Mouse (Mus musculus): ENCODE results near the gene Msl2. TPM values are rescaled to one million over a fixed set of nuclear protein-coding genes. Genes with fewer than 3 reads are reported as not detected.

The Msl2 gene
- polyA plus RNA-seq (2017; shearing (Covaris generic)), result 67.8 TPM

GRCm38 (mm10) chr9:101073987-101074331 is at the start of gene Msl2:
Gene Msl2 (plus strand): TSS chr9:101074101.

GRCm38 (mm10) chr9:101034448-101035098 is 39.3 kb upstream of the Msl2 start, which contains the start of gene Pccb:
Gene Pccb (minus strand): TSS chr9:101034898.

Other genes starting within 250 kb of the Msl2 start
- 2.9 TPM for gene Pccb, start 39.2 kb upstream of the Msl2 start, polyA plus RNA-seq (2017; shearing (Covaris generic))
- 5.7 TPM for gene Ppp2r3a, start 177.7 kb downstream of the Msl2 start, polyA plus RNA-seq (2017; shearing (Covaris generic))

Measured in effector memory CD4-positive, alpha-beta T cell, adult 7 months (primary cell).